Mouse (Mus musculus): Measurements from ENCODE around the gene Slit3. TPM values are rescaled to one million over a fixed set of nuclear protein-coding genes. Genes with fewer than 3 reads are reported as not detected.
A peak's percentile ranks its signal among the peaks of the same experiment; 100 is the strongest.

Gene Slit3
- polyA plus RNA-seq, 1 experiment from 2014 or later = 11.1 TPM

DNA sequence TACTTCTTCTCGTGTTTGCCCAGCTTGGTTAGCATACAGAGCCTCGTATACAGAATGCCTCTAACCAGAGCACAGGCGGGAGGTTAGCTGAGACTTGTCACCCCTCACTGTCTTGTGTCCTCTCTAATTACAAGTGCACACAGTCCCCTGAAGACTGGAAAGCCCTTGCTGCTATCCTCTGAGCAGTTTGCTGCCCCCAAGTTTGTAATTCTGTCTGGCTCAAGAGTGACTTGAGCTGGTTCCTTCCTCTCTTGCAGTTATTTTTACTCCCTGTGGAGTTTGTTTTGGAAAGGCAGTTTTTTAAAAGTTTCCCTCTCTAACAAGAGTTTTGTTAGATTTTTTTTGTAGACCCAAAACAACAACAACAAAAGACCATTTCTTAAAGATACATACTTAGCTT, 285.0 kb downstream of the Slit3 start:
- 0 out of 2 replicates have a peak, but pooled peaks cover 2% of the 10 kb centered on the region for H3K27me3 ChIP-seq (ENCODE audit: control insufficient read depth, insufficient read depth, low read length)
- H3K4me1 ChIP-seq (ENCODE audit: control insufficient read depth, insufficient read depth, low read length) = peaks cover 5% of the 10 kb centered on the region; the same call in 1 of the 2 replicates
- DNase-seq (ENCODE audit: low spot score, missing footprints) (peak; percentile 78), ATAC-seq (ENCODE audit: low FRiP score) (no peak)
- no peaks in the 10 kb centered on the region for H3K36me3 ChIP-seq (ENCODE audit: control insufficient read depth, insufficient read depth, low read length)
- H3K4me2 ChIP-seq = no peak overlapping the region
- H3K9me3 ChIP-seq (ENCODE audit: control insufficient read depth, low read length) = no peaks in the 10 kb centered on the region
- no peak overlapping the region for H3K27ac ChIP-seq (ENCODE audit: low read depth, low read length)
- WGBS = 32% methylated on average over 3 of the region's 3 CpGs
- H3K9ac ChIP-seq (ENCODE audit: low read length) = no peak overlapping the region
- no peak overlapping the region for H3K4me3 ChIP-seq (ENCODE audit: low read depth, low read length)

DNA sequence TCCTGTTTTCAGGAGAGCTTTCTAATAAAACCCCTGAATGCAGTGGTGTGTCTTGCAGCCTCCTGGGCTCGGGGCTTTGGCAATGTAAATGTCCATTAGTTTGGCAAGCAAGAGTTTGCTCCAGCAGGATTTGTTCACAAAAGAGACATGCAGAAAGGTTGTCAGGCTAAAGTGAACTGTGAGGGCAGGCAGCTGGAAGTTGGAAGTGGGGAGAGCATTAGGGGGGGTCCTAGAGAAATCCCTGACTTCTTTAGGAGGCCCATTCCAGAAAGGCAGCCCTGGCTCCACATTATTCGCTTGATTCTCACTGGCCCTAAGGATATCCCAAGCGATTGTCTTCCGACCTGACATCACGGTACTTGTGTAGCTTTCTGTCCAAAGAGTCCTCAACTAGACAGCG, 285.5 kb downstream of the Slit3 start:
- Histone ChIP-seq H3K9me3 (ENCODE audit: control insufficient read depth, low read length) (no peaks in the 10 kb centered on the region), H3K4me3 (ENCODE audit: low read depth, low read length) (no peak overlapping the region), H3K27ac (ENCODE audit: low read depth, low read length) (no peak overlapping the region), H3K4me2 (no peak overlapping the region), H3K27me3 (ENCODE audit: control insufficient read depth, insufficient read depth, low read length) (0 out of 2 replicates have a peak, but pooled peaks cover 2% of the 10 kb centered on the region), H3K36me3 (ENCODE audit: control insufficient read depth, insufficient read depth, low read length) (no peaks in the 10 kb centered on the region), H3K9ac (ENCODE audit: low read length) (no peak overlapping the region), H3K4me1 (ENCODE audit: control insufficient read depth, insufficient read depth, low read length) (peaks cover 5% of the 10 kb centered on the region; the same call in 1 of the 2 replicates)
- ATAC-seq (ENCODE audit: low FRiP score) = no peak
- peak; percentile 85 for DNase-seq (ENCODE audit: low spot score, missing footprints)
- WGBS = 56% methylated on average over 6 of the region's 6 CpGs

GRCm38 (mm10) chr11:35407341-35408154, 286.5 kb downstream of the Slit3 start:
- Histone ChIP-seq H3K4me1 (ENCODE audit: control insufficient read depth, insufficient read depth, low read length) (peaks cover 5% of the 10 kb centered on the region; the same call in 1 of the 2 replicates), H3K27ac (ENCODE audit: low read depth, low read length) (no peak overlapping the region), H3K27me3 (ENCODE audit: control insufficient read depth, insufficient read depth, low read length) (0 out of 2 replicates have a peak, but pooled peaks cover 2% of the 10 kb centered on the region), H3K4me2 (no peak overlapping the region), H3K9me3 (ENCODE audit: control insufficient read depth, low read length) (no peaks in the 10 kb centered on the region), H3K9ac (ENCODE audit: low read length) (no peak overlapping the region), H3K4me3 (ENCODE audit: low read depth, low read length) (no peak overlapping the region), H3K36me3 (ENCODE audit: control insufficient read depth, insufficient read depth, low read length) (no peaks in the 10 kb centered on the region)
- ATAC-seq (ENCODE audit: low FRiP score) = 0 out of 2 replicates have a peak, but pooled peaks have one; percentile 42
- peak; percentile 90 for DNase-seq (ENCODE audit: low spot score, missing footprints)
- 68% methylated on average over 12 of the region's 12 CpGs for WGBS

DNA sequence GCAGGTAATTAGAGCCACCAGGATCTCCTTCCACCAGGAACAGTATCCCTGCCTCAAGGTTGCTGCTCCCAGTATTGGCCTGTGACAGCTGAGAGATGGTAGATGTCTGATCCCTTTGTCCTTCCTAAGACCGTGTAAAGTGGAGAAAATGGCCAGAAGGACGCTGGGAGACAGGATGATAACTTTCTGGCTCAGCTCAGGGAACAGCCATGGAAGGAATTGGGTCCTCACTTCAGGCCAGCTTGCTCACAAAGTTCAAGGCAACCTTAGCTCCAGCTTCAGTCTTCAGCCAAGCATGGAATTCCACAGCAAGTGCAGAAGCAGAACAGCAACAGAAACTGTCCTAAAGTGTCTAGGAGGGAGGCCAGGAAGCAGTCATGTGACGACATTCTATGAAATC, 289.4 kb downstream of the Slit3 start:
- Histone ChIP-seq H3K4me2 (no peak overlapping the region), H3K4me3 (ENCODE audit: low read depth, low read length) (no peak overlapping the region), H3K27me3 (ENCODE audit: control insufficient read depth, insufficient read depth, low read length) (no peaks in the 10 kb centered on the region), H3K36me3 (ENCODE audit: control insufficient read depth, insufficient read depth, low read length) (no peaks in the 10 kb centered on the region), H3K27ac (ENCODE audit: low read depth, low read length) (no peak overlapping the region), H3K9ac (ENCODE audit: low read length) (no peak overlapping the region), H3K4me1 (ENCODE audit: control insufficient read depth, insufficient read depth, low read length) (peaks cover 5% of the 10 kb centered on the region; the same call in 1 of the 2 replicates), H3K9me3 (ENCODE audit: control insufficient read depth, low read length) (no peaks in the 10 kb centered on the region)
- DNase-seq (ENCODE audit: low spot score, missing footprints) (no peak), ATAC-seq (ENCODE audit: low FRiP score) (no peak)
- 77% methylated on average over 3 of the region's 3 CpGs for WGBS

- Histone ChIP-seq H3K4me1 (ENCODE audit: control insufficient read depth, insufficient read depth, low read length) (no peaks in the 10 kb centered on the region), H3K4me3 (ENCODE audit: low read depth, low read length) (no peak overlapping the region), H3K4me2 (no peak overlapping the region), H3K36me3 (ENCODE audit: control insufficient read depth, insufficient read depth, low read length) (no peaks in the 10 kb centered on the region), H3K9ac (ENCODE audit: low read length) (no peak overlapping the region), H3K9me3 (ENCODE audit: control insufficient read depth, low read length) (no peaks in the 10 kb centered on the region), H3K27me3 (ENCODE audit: control insufficient read depth, insufficient read depth, low read length) (no peaks in the 10 kb centered on the region), H3K27ac (ENCODE audit: low read depth, low read length) (no peak overlapping the region)
- 53% methylated on average over 9 of the region's 9 CpGs for WGBS
- ATAC-seq (ENCODE audit: low FRiP score) (no peak), DNase-seq (ENCODE audit: low spot score, missing footprints) (peak; percentile 77)
Measured at GRCm38 (mm10) chr11:35415768-35416401, 294.9 kb downstream of the Slit3 start.

DNA sequence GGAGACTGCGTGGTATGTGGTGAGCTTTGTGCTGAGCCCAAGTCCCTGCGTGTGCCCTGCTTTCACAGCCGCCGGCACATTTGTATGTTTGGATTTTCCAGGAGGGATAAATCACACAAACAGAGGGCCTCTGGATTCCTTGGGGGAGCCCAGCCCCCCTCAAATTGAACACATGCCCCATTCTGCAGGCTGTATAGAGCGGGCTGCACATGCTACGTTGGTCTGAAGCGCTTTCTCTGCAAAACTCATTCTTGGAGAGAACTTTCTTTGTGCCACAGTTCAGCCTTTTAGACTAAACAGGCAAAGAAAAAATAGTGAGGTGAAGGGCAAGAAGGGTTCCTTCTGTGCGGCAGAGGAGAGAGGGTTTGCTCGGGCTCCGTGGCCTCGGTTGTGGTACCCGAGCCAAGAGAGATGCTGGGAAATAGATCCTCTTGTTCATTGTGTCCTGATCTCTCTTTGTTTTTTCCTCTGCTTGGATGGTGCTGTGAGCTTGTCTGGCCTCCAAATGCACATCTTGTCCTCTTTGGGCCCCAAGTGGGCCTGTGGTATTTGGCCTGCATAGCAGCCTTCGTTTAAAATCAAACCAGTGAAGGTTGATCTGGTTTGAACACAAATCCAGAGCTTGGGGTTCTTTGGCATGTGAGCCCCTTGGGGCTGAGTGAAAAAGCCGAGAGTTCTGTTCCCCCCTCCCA, 295.5 kb downstream of the Slit3 start:
- DNase-seq (ENCODE audit: low spot score, missing footprints) (peak; percentile 80), ATAC-seq (ENCODE audit: low FRiP score) (no peak)
- WGBS = 57% methylated on average over 14 of the region's 14 CpGs
- no peaks in the 10 kb centered on the region for H3K36me3 ChIP-seq (ENCODE audit: control insufficient read depth, insufficient read depth, low read length)
- no peak overlapping the region for H3K27ac ChIP-seq (ENCODE audit: low read depth, low read length)
- H3K4me1 ChIP-seq (ENCODE audit: control insufficient read depth, insufficient read depth, low read length) = no peaks in the 10 kb centered on the region
- no peaks in the 10 kb centered on the region for H3K27me3 ChIP-seq (ENCODE audit: control insufficient read depth, insufficient read depth, low read length)
- no peak overlapping the region for H3K4me3 ChIP-seq (ENCODE audit: low read depth, low read length)
- no peak overlapping the region for H3K4me2 ChIP-seq
- H3K9me3 ChIP-seq (ENCODE audit: control insufficient read depth, low read length) = no peaks in the 10 kb centered on the region
- H3K9ac ChIP-seq (ENCODE audit: low read length) = no peak overlapping the region

- H3K4me3 ChIP-seq (ENCODE audit: low read depth, low read length) = no peak overlapping the region
- H3K4me1 ChIP-seq (ENCODE audit: control insufficient read depth, insufficient read depth, low read length) = no peaks in the 10 kb centered on the region
- H3K9ac ChIP-seq (ENCODE audit: low read length) = no peak overlapping the region
- DNase-seq (ENCODE audit: low spot score, missing footprints) (no peak), ATAC-seq (ENCODE audit: low FRiP score) (no peak)
- no peaks in the 10 kb centered on the region for H3K27me3 ChIP-seq (ENCODE audit: control insufficient read depth, insufficient read depth, low read length)
- H3K36me3 ChIP-seq (ENCODE audit: control insufficient read depth, insufficient read depth, low read length) = no peaks in the 10 kb centered on the region
- H3K4me2 ChIP-seq = no peak overlapping the region
- 72% methylated on average over 13 of the region's 13 CpGs for WGBS
- no peaks in the 10 kb centered on the region for H3K9me3 ChIP-seq (ENCODE audit: control insufficient read depth, low read length)
- H3K27ac ChIP-seq (ENCODE audit: low read depth, low read length) = no peak overlapping the region
Measured at GRCm38 (mm10) chr11:35417911-35418552, 297.0 kb downstream of the Slit3 start.

DNA sequence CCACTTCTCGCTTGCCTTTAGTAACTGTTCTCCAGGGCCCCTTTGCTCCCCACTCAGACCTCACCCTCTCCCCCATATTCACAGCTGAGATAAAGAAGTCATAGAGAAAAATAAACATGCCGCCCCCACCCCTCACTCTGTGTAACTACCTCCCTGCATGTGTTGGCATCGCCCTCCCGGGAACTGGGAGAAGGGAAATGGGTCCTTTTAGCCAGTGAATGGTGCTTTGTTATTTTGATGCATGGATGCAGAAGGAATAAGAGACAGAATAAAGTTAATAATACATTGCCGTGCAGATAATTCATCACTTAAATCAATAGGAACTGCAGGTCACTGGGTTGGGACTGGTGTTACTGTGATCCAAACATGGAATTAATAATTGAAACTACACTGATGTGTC, 298.0 kb downstream of the Slit3 start:
- no peak overlapping the region for H3K4me2 ChIP-seq
- DNase-seq (ENCODE audit: low spot score, missing footprints) = no peak
- ATAC-seq (ENCODE audit: low FRiP score) = no peak
- H3K4me1 ChIP-seq (ENCODE audit: control insufficient read depth, insufficient read depth, low read length) = no peaks in the 10 kb centered on the region
- H3K27me3 ChIP-seq (ENCODE audit: control insufficient read depth, insufficient read depth, low read length) = no peaks in the 10 kb centered on the region
- H3K9ac ChIP-seq (ENCODE audit: low read length) = no peak overlapping the region
- H3K27ac ChIP-seq (ENCODE audit: low read depth, low read length) = no peak overlapping the region
- no peaks in the 10 kb centered on the region for H3K36me3 ChIP-seq (ENCODE audit: control insufficient read depth, insufficient read depth, low read length)
- no peak overlapping the region for H3K4me3 ChIP-seq (ENCODE audit: low read depth, low read length)
- 81% methylated on average over 5 of the region's 5 CpGs for WGBS
- H3K9me3 ChIP-seq (ENCODE audit: control insufficient read depth, low read length) = no peaks in the 10 kb centered on the region

Measured in midbrain, embryonic 11.5 days (tissue).